Mouse (Mus musculus) forebrain, embryonic 11.5 days (tissue): ENCODE data around the gene Erp29. TPM values are rescaled to one million over a fixed set of nuclear protein-coding genes. Genes with fewer than 3 reads are reported as not detected.
A peak's percentile ranks its signal among the peaks of the same experiment; 100 is the strongest.

Experiments
- ATAC-seq: fragments of 200-750 bp; cut with Nextera tagmentation; replicated peaks from 2 replicates; pipeline ENCODE4 v1.8.0; 2017; ENCODE audit warnings: moderate TSS enrichment; ENCODE audit not compliant: low FRiP score
- DNase-seq: peaks from one replicate; pipeline ENCODE4 v3.0.0-alpha.2; 2017; ENCODE audit warnings: low spot score
- H3K27ac ChIP-seq: fragments of 300-500 bp; sonication (generic); 2 replicates; pipeline ENCODE4 v1.5.1; 2014; ENCODE audit warnings: low read depth, low read length
- H3K27me3 ChIP-seq: fragments of 300-500 bp; sonication (generic); 2 replicates; pipeline ENCODE4 v1.6.1; 2014; ENCODE audit warnings: mild to moderate bottlenecking, low read length, mixed read lengths; ENCODE audit not compliant: control insufficient read depth, insufficient read depth
- H3K36me3 ChIP-seq: fragments of 300-500 bp; sonication (generic); 2 replicates; pipeline ENCODE4 v1.6.1; 2014; ENCODE audit warnings: mild to moderate bottlenecking, low read length, moderate library complexity, mixed read lengths; ENCODE audit not compliant: control insufficient read depth, insufficient read depth
- H3K4me1 ChIP-seq: fragments of 300-500 bp; sonication (generic); replicated peaks from 2 replicates; pipeline ENCODE4 v1.6.1; 2014; ENCODE audit warnings: low read length, mixed read lengths; ENCODE audit not compliant: control insufficient read depth, insufficient read depth
- H3K4me2 ChIP-seq: fragments of 300-500 bp; sonication (generic); 2 replicates; pipeline ENCODE4 v1.6.1; 2014; ENCODE audit warnings: low read depth, mild to moderate bottlenecking, low read length, moderate library complexity, mixed read lengths; ENCODE audit not compliant: severe bottlenecking
- H3K4me3 ChIP-seq: fragments of 300-500 bp; sonication (generic); 2 replicates; pipeline ENCODE4 v1.5.1; 2014; ENCODE audit warnings: low read depth, low read length
- H3K9ac ChIP-seq: fragments of 300-500 bp; sonication (generic); 2 replicates; pipeline ENCODE4 v1.6.1; 2014; ENCODE audit warnings: low read length
- H3K9me3 ChIP-seq: fragments of 300-500 bp; sonication (generic); 2 replicates; pipeline ENCODE4 v1.6.1; 2016; ENCODE audit warnings: low read length, mixed read lengths; ENCODE audit not compliant: control insufficient read depth
- WGBS: fragments of 180-500 bp; shearing (Covaris S2); extraction: QIAGEN DNeasy Blood & Tissue Kit; methylation state at CpG from one replicate; pipeline ENCODE4 v1.1.7; 2014; 5-methylcytosine and 5-hydroxymethylcytosine counted together
- polyA plus RNA-seq: library from polyadenylated mRNA; unstranded; fragments of >200 nt; fragmentation: Nextera tagmentation; extraction: Ambion mirVana; gene quantifications from 2 replicates; pipeline ENCODE4 v1.2.1, GENCODE M21; 2014

Erp29 gene
- polyA plus RNA-seq, 1 experiment from 2014 or later, result 119 TPM

GRCm38 (mm10) chr5:121400849-121401248 is 51.5 kb downstream of the Erp29 start:
- Histone ChIP-seq H3K27me3 (no peaks in the 10 kb centered on the region), H3K9ac (no peak overlapping the region), H3K4me1 (0 out of 2 replicates have a peak, but pooled peaks cover 2% of the 10 kb centered on the region), H3K9me3 (no peaks in the 10 kb centered on the region), H3K36me3 (no peaks in the 10 kb centered on the region), H3K4me3 (no peak overlapping the region), H3K4me2 (no peak overlapping the region), H3K27ac (no peak overlapping the region)
- DNase-seq (no peak), ATAC-seq (no peak)
- 89% methylated on average over 5 of the region's 5 CpGs for WGBS

DNA sequence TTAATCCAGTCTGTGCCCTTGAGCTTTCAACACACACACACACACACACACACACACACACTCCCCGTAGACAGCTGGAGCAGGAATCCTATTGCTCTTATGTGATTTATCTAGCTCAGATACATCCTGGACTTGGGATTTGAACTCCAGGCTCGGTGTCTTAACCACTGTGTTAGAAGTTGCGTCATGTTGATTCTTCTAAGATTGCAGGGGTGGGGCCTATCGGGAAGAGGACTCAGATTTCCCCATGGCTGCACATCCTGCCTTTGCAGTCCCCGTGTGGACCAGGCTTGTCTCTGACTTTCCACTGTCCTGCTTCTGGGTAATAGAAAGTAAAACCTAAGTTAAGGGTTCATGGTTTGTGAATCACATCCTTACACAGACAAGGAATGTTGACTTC is 52.2 kb downstream of the Erp29 start:
- no peak overlapping the region for H3K9ac ChIP-seq
- no peaks in the 10 kb centered on the region for H3K27me3 ChIP-seq
- H3K4me3 ChIP-seq, result no peak overlapping the region
- ATAC-seq (no peak), DNase-seq (no peak)
- no peak overlapping the region for H3K4me2 ChIP-seq
- 0 out of 2 replicates have a peak, but pooled peaks cover 2% of the 10 kb centered on the region for H3K4me1 ChIP-seq
- WGBS, result 83% methylated on average over 5 of the region's 5 CpGs
- no peaks in the 10 kb centered on the region for H3K9me3 ChIP-seq
- no peak overlapping the region for H3K27ac ChIP-seq
- H3K36me3 ChIP-seq, result no peaks in the 10 kb centered on the region

DNA sequence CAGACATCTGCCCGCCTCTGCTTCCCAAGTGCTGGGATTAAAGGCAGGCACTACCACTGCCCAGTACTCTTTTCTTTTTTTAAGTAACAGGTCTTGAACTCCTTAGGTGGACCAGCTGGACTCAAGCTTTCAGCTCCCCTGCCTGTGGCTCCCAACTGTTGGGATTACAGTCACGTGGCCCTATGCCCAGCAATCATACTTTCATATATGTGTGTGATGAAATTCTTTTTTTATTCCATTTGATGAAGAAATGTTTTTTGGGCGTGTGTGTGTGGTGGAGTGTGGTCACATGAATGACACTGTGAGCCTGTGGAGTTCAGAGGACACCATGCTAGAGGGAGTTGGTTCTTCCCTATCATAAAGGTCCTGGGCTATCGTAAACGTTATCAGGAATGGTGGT is 52.8 kb downstream of the Erp29 start:
- 90% methylated on average over 5 of the region's 5 CpGs for WGBS
- no peak for DNase-seq
- no peak overlapping the region for H3K9ac ChIP-seq
- H3K4me1 ChIP-seq, result 0 out of 2 replicates have a peak, but pooled peaks cover 2% of the 10 kb centered on the region
- H3K4me2 ChIP-seq, result peak overlapping the region; percentile 88; the same call in 1 of the 2 replicates
- H3K36me3 ChIP-seq, result no peaks in the 10 kb centered on the region
- no peaks in the 10 kb centered on the region for H3K27me3 ChIP-seq
- ATAC-seq, result no peak
- H3K4me3 ChIP-seq, result no peak overlapping the region
- H3K9me3 ChIP-seq, result no peaks in the 10 kb centered on the region
- H3K27ac ChIP-seq, result no peak overlapping the region

DNA sequence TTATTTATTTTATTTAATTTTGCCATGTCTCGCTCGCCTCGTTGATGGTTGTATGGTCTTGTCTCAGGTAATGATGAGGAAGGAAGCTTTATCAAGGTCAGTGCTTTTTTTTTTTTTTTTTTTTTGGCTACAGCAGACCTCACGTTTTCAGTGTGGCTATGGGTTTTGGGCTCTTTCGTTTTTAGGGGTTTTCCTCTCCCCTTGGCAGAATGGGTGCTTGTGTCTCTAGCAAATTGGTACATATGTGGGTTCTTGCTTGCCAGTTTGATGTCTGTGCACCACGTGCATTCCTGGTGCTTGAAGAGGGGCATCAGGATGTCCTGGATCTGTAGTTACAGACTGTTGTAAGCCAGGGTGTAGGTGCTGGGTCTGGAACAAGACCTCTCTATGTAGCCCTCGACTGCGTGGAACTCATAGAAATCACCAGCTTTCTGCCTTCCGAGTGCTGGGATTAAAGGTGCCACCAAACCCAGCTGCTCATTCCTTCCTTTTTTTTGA is 53.3 kb downstream of the Erp29 start:
- peak overlapping the region; percentile 96 for H3K4me3 ChIP-seq
- H3K4me2 ChIP-seq, result peak overlapping the region; percentile 88
- H3K4me1 ChIP-seq, result 0 out of 2 replicates have a peak, but pooled peaks cover 2% of the 10 kb centered on the region
- H3K36me3 ChIP-seq, result no peaks in the 10 kb centered on the region
- H3K27me3 ChIP-seq, result no peaks in the 10 kb centered on the region
- WGBS, result 62% methylated on average over 9 of the region's 9 CpGs
- no peak for DNase-seq
- no peak for ATAC-seq
- no peaks in the 10 kb centered on the region for H3K9me3 ChIP-seq
- no peak overlapping the region for H3K27ac ChIP-seq
- peak overlapping the region; percentile 87 for H3K9ac ChIP-seq

- Histone ChIP-seq H3K4me3 (peak overlapping the region; percentile 96), H3K4me1 (0 out of 2 replicates have a peak, but pooled peaks cover 2% of the 10 kb centered on the region), H3K27ac (peak overlapping the region; percentile 6; the same call in 1 of the 2 replicates), H3K9ac (peak overlapping the region; percentile 87), H3K27me3 (no peaks in the 10 kb centered on the region), H3K4me2 (peak overlapping the region; percentile 88), H3K36me3 (no peaks in the 10 kb centered on the region), H3K9me3 (no peaks in the 10 kb centered on the region)
- WGBS, result under 1% methylated on average over 65 of the region's 67 CpGs
- ATAC-seq (peak; percentile 79), DNase-seq (peak; percentile 80)
Observed at GRCm38 (mm10) chr5:121398146-121398964, 54.0 kb downstream of the Erp29 start.

- H3K9ac ChIP-seq, result peak within 1 kb of the TSS; percentile 87
- no peaks in the 10 kb centered on the region for H3K9me3 ChIP-seq
- peak within 1 kb of the TSS; percentile 58; the same call in 1 of the 2 replicates for H3K27ac ChIP-seq
- peak; percentile 97 for DNase-seq
- H3K4me3 ChIP-seq, result peak within 1 kb of the TSS; percentile 96
- 0 out of 2 replicates have a peak, but pooled peaks cover 2% of the 10 kb centered on the region for H3K4me1 ChIP-seq
- no peaks in the 10 kb centered on the region for H3K36me3 ChIP-seq
- 10% methylated on average over 52 of the region's 53 CpGs for WGBS
- H3K27me3 ChIP-seq, result no peaks in the 10 kb centered on the region
- peak within 1 kb of the TSS; percentile 88 for H3K4me2 ChIP-seq
- peak; percentile 95 for ATAC-seq
Observed at GRCm38 (mm10) chr5:121397187-121398145, 54.8 kb downstream of the Erp29 start, which contains the start of gene Naa25. Gene Naa25 (plus strand): TSS chr5:121397936.

DNA sequence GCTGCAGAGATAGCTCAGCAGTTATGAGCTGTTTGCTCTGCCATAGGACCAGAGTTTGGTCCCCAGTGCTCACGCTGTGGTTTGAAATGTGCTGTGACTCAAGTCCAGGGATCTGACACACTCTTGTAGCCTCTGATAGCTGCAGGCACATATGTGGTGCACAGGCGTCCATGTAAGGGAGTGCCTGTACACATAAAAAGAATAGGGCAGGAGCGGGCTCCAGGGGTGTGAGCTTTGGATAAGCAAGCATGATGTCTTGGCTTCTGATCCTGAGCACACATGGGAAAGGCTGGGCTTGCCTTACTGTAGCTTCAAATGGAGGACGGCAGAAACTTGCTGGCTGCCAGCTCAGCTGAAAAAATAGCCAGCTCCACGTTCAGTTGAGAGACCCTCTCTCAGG is 56.7 kb downstream of the Erp29 start:
- Histone ChIP-seq H3K4me1 (0 out of 2 replicates have a peak, but pooled peaks cover 2% of the 10 kb centered on the region), H3K9ac (no peak overlapping the region), H3K9me3 (no peaks in the 10 kb centered on the region), H3K36me3 (no peaks in the 10 kb centered on the region), H3K4me3 (no peak overlapping the region), H3K27me3 (no peaks in the 10 kb centered on the region), H3K4me2 (no peak overlapping the region), H3K27ac (no peak overlapping the region)
- ATAC-seq (no peak), DNase-seq (no peak)
- WGBS, result 84% methylated on average over 5 of the region's 5 CpGs

DNA sequence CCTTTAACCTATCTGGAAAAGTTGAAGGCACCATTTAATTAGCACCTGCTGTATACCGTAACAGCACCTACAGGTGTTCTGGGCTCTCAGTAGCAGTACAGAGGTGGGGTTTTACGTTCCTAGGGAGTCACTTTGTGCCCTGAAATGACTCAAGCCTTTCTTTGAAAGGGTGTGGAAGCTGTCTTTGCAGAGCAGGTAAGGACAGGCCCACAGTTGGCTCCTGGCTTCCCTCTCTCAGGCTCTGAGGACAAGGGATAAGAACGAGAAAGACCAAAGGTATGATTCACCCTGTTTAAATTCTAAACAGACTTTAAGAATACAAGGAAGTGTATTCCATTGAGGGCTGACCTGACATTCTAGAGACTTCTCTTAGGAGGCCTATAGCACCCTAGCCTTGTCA is 58.9 kb downstream of the Erp29 start:
- H3K9me3 ChIP-seq, result no peaks in the 10 kb centered on the region
- H3K36me3 ChIP-seq, result no peaks in the 10 kb centered on the region
- ATAC-seq (no peak), DNase-seq (no peak)
- no peak overlapping the region for H3K4me2 ChIP-seq
- no peaks in the 10 kb centered on the region for H3K4me1 ChIP-seq
- 87% methylated on average over 3 of the region's 3 CpGs for WGBS
- no peak overlapping the region for H3K27ac ChIP-seq
- no peak overlapping the region for H3K9ac ChIP-seq
- no peak overlapping the region for H3K4me3 ChIP-seq
- no peaks in the 10 kb centered on the region for H3K27me3 ChIP-seq
